Mouse (Mus musculus) heart, postnatal 10 days (tissue): ENCODE measurements around the gene Rfk. TPM values are rescaled to one million over a fixed set of nuclear protein-coding genes. Genes with fewer than 3 reads are reported as not detected.

Experiments used
- DNase-seq, 2 experiments: peaks; one replicate each; pipeline ENCODE4 v3.0.0; 2021
- intact Hi-C: fragments of 180-260 bp; cut with DNase I; formaldehyde crosslinking; loops from one replicate; pipeline ENCODE4 v1.15.1; 2025
- total RNA-seq, 2 experiments: library from RNA; stranded (reverse); gene quantifications; 2 replicates each; pipeline ENCODE4 v1.2.3; 2021

Rfk gene
- 10 to 100 TPM; 54.2 to 55.8 TPM for total RNA-seq

- intact Hi-C loops: loop anchor here (10.0 kb wide), 2 partner anchors 441 to 1231 kb away; partner anchors contain the start of gene Pcsk5
- DNase-seq: peak; percentile 95 to 96
Measured at GRCm38 (mm10) chr19:17393841-17394591, at the start of gene Rfk. Gene Rfk, plus strand, starts transcription at chr19:17394043.

GRCm38 (mm10) chr19:17344881-17345280 lies 49.0 kb upstream of the Rfk start:
- intact Hi-C loops: no loop called here
- no peak for DNase-seq

GRCm38 (mm10) chr19:17346716-17347474 lies 46.9 kb upstream of the Rfk start:
- no peak for DNase-seq
- intact Hi-C loops: no loop called here

GRCm38 (mm10) chr19:17347852-17348251 lies 46.0 kb upstream of the Rfk start:
- intact Hi-C loops: no loop called here
- no peak for DNase-seq

GRCm38 (mm10) chr19:17353727-17354126 lies 40.1 kb upstream of the Rfk start:
- intact Hi-C loops: no loop called here
- DNase-seq: no peak

GRCm38 (mm10) chr19:17354362-17354761 lies 39.5 kb upstream of the Rfk start:
- intact Hi-C loops: no loop called here
- DNase-seq: no peak

GRCm38 (mm10) chr19:17354797-17355196 lies 39.0 kb upstream of the Rfk start:
- no peak for DNase-seq
- intact Hi-C loops: no loop called here

- no peak for DNase-seq
- intact Hi-C loops: no loop called here
Measured at GRCm38 (mm10) chr19:17355361-17355760, 38.5 kb upstream of the Rfk start.

- intact Hi-C loops: loop anchor here (1.0 kb wide), 1 partner anchor 193 kb away; no protein-coding TSS in a partner anchor
Measured at GRCm38 (mm10) chr19:17355950-17356867, 37.6 kb upstream of the Rfk start.

GRCm38 (mm10) chr19:17356932-17357331 lies 36.9 kb upstream of the Rfk start:
- DNase-seq: no peak
- intact Hi-C loops: loop anchor here (1.0 kb wide), 1 partner anchor 194 kb away; no protein-coding TSS in a partner anchor

More at GRCm38 (mm10) chr19:17355950-17356867, 37.6 kb upstream of the Rfk start:
- DNase-seq: peak; percentile 84 to 86

- intact Hi-C loops: no loop called here
- DNase-seq: no peak
Measured at GRCm38 (mm10) chr19:17357391-17357790, 36.5 kb upstream of the Rfk start.

GRCm38 (mm10) chr19:17359315-17359890 lies 34.4 kb upstream of the Rfk start:
- DNase-seq: no peak

GRCm38 (mm10) chr19:17361181-17361580 lies 32.7 kb upstream of the Rfk start:
- DNase-seq: no peak
- intact Hi-C loops: no loop called here

More at GRCm38 (mm10) chr19:17359315-17359890, 34.4 kb upstream of the Rfk start:
- intact Hi-C loops: no loop called here

- intact Hi-C loops: loop anchor here (2.0 kb wide), 2 partner anchors 200 to 240 kb away; no protein-coding TSS in a partner anchor
- DNase-seq: peak; percentile 57 to 68
Measured at GRCm38 (mm10) chr19:17364741-17365140, 29.1 kb upstream of the Rfk start.

GRCm38 (mm10) chr19:17366364-17367090 lies 27.3 kb upstream of the Rfk start:
- intact Hi-C loops: no loop called here
- no peak for DNase-seq

- intact Hi-C loops: no loop called here
- DNase-seq: no peak
Measured at GRCm38 (mm10) chr19:17368557-17368956, 25.3 kb upstream of the Rfk start.

GRCm38 (mm10) chr19:17369581-17369980 lies 24.3 kb upstream of the Rfk start:
- intact Hi-C loops: no loop called here
- DNase-seq: no peak

- intact Hi-C loops: no loop called here
- no peak for DNase-seq
Measured at GRCm38 (mm10) chr19:17372701-17373100, 21.1 kb upstream of the Rfk start, which contains the start of gene Gcnt1. Gene Gcnt1, minus strand, starts transcription at chr19:17372844.

- DNase-seq: no peak
- intact Hi-C loops: no loop called here
Measured at GRCm38 (mm10) chr19:17378845-17379244, 15.0 kb upstream of the Rfk start.
